Mouse (Mus musculus) embryonic fibroblast, embryonic 13.5 days (primary cell): Measurements from ENCODE around the gene Olfr115. TPM values are rescaled to one million over a fixed set of nuclear protein-coding genes. Genes with fewer than 3 reads are reported as not detected.

Source experiments
- H3K27ac ChIP-seq: 2 replicates; pipeline ENCODE4 v1.5.1; 2012; ENCODE audit warnings: low read length, control low read depth, inconsistent platforms; ENCODE audit not compliant: insufficient read depth
- H3K4me1 ChIP-seq: 2 replicates; pipeline ENCODE4 v1.6.1; 2011; ENCODE audit warnings: low read length; ENCODE audit not compliant: control insufficient read depth, insufficient read depth
- H3K4me3 ChIP-seq: 2 replicates; pipeline ENCODE4 v1.5.1; 2011; ENCODE audit warnings: mild to moderate bottlenecking, control low read depth, low read length; ENCODE audit not compliant: insufficient read depth
- CTCF ChIP-seq: IDR thresholded peaks from 2 replicates; pipeline ENCODE4 v1.5.1; 2011; ENCODE audit warnings: mild to moderate bottlenecking, control low read depth, low read length, moderate library complexity, borderline replicate concordance; ENCODE audit not compliant: insufficient read depth
- POLR2A ChIP-seq: IDR thresholded peaks from 2 replicates; pipeline ENCODE4 v1.6.1; 2011; ENCODE audit warnings: low read depth, mild to moderate bottlenecking, control low read depth, low read length, moderate library complexity
- polyA plus RNA-seq: library from polyadenylated mRNA; stranded (reverse); fragments of >200 nt; gene quantifications from 2 replicates; pipeline ENCODE4 v1.2.4, GENCODE M21; 2011; ENCODE audit warnings: low read depth; ENCODE audit not compliant: missing spikeins, insufficient read length

Olfr115 gene
- polyA plus RNA-seq: not detected in 2 replicates

DNA sequence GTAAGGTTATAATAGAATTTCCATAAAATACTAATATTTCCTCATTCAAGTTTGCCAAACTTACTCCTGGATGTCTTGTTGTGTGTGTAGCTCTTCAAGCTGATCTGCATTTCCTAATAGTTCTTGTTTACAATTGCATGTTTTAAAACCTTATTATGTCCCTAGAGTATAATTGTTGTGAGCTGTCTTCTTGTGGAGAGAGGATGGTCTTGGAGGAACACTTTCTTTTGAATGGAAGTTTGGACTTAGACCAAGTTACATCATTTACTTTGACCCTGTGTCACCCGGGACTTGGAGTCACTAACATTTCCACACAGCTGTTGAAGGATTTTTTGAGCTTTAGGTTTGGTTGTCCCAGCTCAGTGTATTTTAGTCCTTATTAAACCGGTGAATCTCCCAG lies at the start of gene Olfr115, which contains the start of gene Olfr116:
Gene Olfr115 (minus strand): TSS at position 101 of the 400 bp plus-strand sequence.
Gene Olfr116 (minus strand): TSS at position 191 of the 400 bp plus-strand sequence.
- TF ChIP-seq CTCF (no peak), POLR2A (no peak)
- H3K4me3 ChIP-seq: no peak within 1 kb of the TSS
- no peaks in the 10 kb centered on the region for H3K4me1 ChIP-seq
- no peak within 1 kb of the TSS for H3K27ac ChIP-seq

DNA sequence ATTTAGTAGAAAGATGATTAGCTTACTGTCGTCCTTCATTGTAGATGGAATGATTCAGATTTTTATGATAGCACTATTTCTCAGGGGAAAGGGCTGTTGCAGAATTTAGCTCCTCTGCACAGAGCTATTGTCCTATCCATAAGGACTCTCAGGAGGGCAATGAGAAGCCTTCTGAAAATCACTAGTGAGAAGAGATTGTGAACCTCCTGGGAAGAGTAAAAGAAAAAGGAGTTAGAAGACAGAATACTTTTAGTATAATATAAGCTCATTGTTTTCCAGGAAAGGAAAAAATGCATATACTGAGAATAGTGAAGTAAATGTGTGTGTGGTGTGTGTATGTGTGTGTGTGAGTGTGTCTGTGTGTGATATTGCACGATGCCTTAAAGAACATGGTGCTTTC lies 39.8 kb upstream of the Olfr115 start, which contains the start of gene Olfr118:
Gene Olfr118 (plus strand): TSS at position 301 of the 400 bp plus-strand sequence.
- Histone ChIP-seq H3K4me1 (no peaks in the 10 kb centered on the region), H3K4me3 (no peak within 1 kb of the TSS), H3K27ac (no peak within 1 kb of the TSS)
- no peak for TF ChIP-seq CTCF
- no peak for TF ChIP-seq POLR2A

DNA sequence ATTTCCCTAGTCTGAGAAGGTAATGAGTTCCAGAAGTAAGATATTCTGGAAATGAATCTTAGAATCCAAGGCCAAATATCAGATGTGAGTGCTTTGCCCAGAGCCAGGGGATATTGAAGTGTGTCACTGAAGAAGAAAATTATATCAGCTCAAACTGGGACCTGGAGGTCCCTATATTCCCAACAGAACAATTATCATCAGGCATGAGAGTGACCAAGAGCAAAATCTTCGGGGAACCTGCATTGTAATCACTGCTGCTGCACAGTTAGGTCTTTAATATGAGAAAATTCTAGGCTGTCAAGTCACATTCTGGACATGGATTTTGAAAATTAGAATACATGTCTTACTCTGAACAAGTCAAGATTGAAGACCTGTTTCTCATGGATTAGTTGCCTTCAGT lies 36.8 kb upstream of the Olfr115 start, which contains the start of gene Olfr117:
Gene Olfr117 (minus strand): TSS at position 101 of the 400 bp plus-strand sequence.
- no peak within 1 kb of the TSS for H3K4me3 ChIP-seq
- no peak for TF ChIP-seq CTCF
- no peak for TF ChIP-seq POLR2A
- H3K27ac ChIP-seq: no peak within 1 kb of the TSS
- no peaks in the 10 kb centered on the region for H3K4me1 ChIP-seq

DNA sequence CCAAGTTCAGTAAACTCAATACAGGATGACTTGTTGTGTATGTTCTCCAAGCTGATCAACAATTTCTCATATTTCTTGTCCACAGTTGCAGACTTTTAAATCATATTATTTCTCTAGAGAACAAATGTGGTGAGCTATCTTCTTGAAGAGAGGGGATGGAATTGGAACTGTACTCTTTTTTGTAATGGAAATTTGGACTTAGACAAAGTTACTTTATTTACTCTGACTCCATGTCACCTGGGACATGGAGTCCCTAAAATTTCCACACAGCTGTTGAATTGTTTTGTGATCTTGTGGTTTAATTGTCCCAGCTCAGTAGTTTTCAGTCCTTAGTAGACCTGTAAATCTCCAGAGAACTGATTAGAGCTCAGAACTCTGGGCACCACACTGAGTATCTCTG lies 34.3 kb downstream of the Olfr115 start, which contains the start of gene Olfr114:
Gene Olfr114 (minus strand): TSS at position 101 of the 400 bp plus-strand sequence.
- no peak within 1 kb of the TSS for H3K4me3 ChIP-seq
- TF ChIP-seq CTCF (no peak), POLR2A (no peak)
- H3K4me1 ChIP-seq: no peaks in the 10 kb centered on the region
- H3K27ac ChIP-seq: no peak within 1 kb of the TSS

DNA sequence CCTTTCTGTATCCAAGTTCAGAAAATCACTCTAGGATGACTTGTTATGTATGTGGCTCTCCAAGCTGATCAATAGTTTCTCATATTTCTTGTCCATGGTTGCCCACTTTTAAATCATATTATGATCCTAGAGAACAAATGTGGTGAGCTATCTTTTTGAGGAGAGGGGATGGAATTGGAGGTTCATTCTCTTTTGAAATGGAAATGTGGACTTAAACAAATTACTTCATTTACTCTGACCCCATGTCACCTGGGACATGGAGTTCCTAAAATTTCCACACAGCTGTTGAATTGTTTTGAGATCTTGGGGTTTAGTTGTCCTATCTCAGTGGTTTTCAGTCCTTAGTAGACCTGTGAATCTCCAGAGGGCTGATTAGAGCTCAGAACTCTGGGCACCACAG lies 49.3 kb downstream of the Olfr115 start, which contains the start of gene Olfr113:
Gene Olfr113 (minus strand): TSS at position 101 of the 400 bp plus-strand sequence.
- TF ChIP-seq POLR2A: no peak
- TF ChIP-seq CTCF: no peak
- no peak within 1 kb of the TSS for H3K27ac ChIP-seq
- no peak within 1 kb of the TSS for H3K4me3 ChIP-seq
- no peaks in the 10 kb centered on the region for H3K4me1 ChIP-seq

DNA sequence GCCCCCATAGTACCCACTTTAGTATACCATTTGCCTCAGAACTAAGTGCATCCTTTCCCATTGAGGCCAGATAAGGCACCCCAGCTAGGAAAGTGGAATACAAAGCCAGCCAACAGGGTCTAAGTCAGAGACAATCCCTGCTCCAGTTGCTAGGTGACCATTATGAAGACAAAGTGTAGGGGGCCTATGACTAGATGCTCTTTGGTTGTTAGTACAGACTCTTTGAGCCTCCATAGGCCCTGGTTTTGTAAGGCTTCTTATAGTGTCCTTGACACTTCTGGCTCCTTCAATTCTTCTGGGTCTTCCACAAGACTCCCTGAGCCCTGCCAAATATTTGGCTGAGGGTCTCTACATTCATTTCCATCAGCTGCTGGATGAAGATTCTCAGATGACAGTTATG lies 57.6 kb downstream of the Olfr115 start, which contains the start of gene Olfr112:
Gene Olfr112 (minus strand): TSS at position 101 of the 400 bp plus-strand sequence.
- Histone ChIP-seq H3K4me1 (no peaks in the 10 kb centered on the region), H3K4me3 (no peak within 1 kb of the TSS), H3K27ac (no peak within 1 kb of the TSS)
- TF ChIP-seq POLR2A: no peak

Other genes with a start within 250 kb of the Olfr115 start
- not detected in 2 replicates for gene Olfr105-ps, start 248.1 kb downstream of the Olfr115 start, polyA plus RNA-seq
- not detected in 2 replicates for gene Olfr106-ps, start 236.7 kb downstream of the Olfr115 start, polyA plus RNA-seq
- not detected in 2 replicates for gene Olfr107, start 227.9 kb downstream of the Olfr115 start, polyA plus RNA-seq
- gene Olfr108, start 181.6 kb downstream of the Olfr115 start, polyA plus RNA-seq: not detected in 2 replicates
- gene Olfr109, start 168.2 kb downstream of the Olfr115 start, polyA plus RNA-seq: not detected in 2 replicates
- gene H2-M2, start 143.6 kb downstream of the Olfr115 start, polyA plus RNA-seq: not detected in 2 replicates
- not detected in 2 replicates for gene Olfr110, start 134.6 kb downstream of the Olfr115 start, polyA plus RNA-seq
- not detected in 2 replicates for gene Olfr111, start 119.1 kb downstream of the Olfr115 start, polyA plus RNA-seq
- not detected in 2 replicates for gene Olfr112, start 57.7 kb downstream of the Olfr115 start, polyA plus RNA-seq
- not detected in 2 replicates for gene Olfr113, start 49.4 kb downstream of the Olfr115 start, polyA plus RNA-seq
- gene Olfr114, start 34.4 kb downstream of the Olfr115 start, polyA plus RNA-seq: not detected in 2 replicates
- gene Olfr116, start 90 bp upstream of the Olfr115 start, polyA plus RNA-seq: not detected in 2 replicates
- not detected in 2 replicates for gene Olfr117, start 36.7 kb upstream of the Olfr115 start, polyA plus RNA-seq
- gene Olfr118, start 39.9 kb upstream of the Olfr115 start, polyA plus RNA-seq: not detected in 2 replicates
- not detected in 2 replicates for gene Olfr119, start 69.5 kb upstream of the Olfr115 start, polyA plus RNA-seq
- not detected in 2 replicates for gene Olfr120, start 94.7 kb upstream of the Olfr115 start, polyA plus RNA-seq
- not detected in 2 replicates for gene Olfr121, start 121.7 kb upstream of the Olfr115 start, polyA plus RNA-seq
- gene Olfr122, start 141.5 kb upstream of the Olfr115 start, polyA plus RNA-seq: not detected in 2 replicates
- gene Olfr123, start 166.4 kb upstream of the Olfr115 start, polyA plus RNA-seq: not detected in 2 replicates
- gene Olfr124, start 172.8 kb upstream of the Olfr115 start, polyA plus RNA-seq: not detected in 2 replicates
- gene Olfr125, start 205.8 kb upstream of the Olfr115 start, polyA plus RNA-seq: not detected in 2 replicates
- gene Olfr126, start 220.4 kb upstream of the Olfr115 start, polyA plus RNA-seq: not detected in 2 replicates